In genomic region chr7:80832996-80833650, GRCm38 (mm10) we compare ENCODE assay signal across 8 mouse cellular contexts. TPM values are rescaled to one million over a fixed set of nuclear protein-coding genes. Genes with fewer than 3 reads are reported as not detected.
A peak's percentile ranks its signal among the peaks of the same experiment; 100 is the strongest.
DNase-seq lines count a peak whose midpoint lies in the region; ATAC-seq and TF ChIP-seq lines count a peak whose summit lies in the region.
"Not testable (repeated sequence)": the region's sequence is repeated elsewhere in the genome, so short reads cannot be mapped to it uniquely, and the experiment has no call there.

No protein-coding gene starts in this region.

- 15% methylated on average over 14 of the region's 14 CpGs for WGBS in embryonic facial prominence, embryonic 10.5 days
- WGBS in heart, embryonic 10.5 days: 11% methylated on average over 14 of the region's 14 CpGs
- 11% methylated on average over 14 of the region's 14 CpGs for WGBS in intestine, embryonic 15.5 days
- 11% methylated on average over 13 of the region's 14 CpGs for WGBS in limb, embryonic 14.5 days

- H3K9me3 ChIP-seq in embryonic facial prominence, embryonic 10.5 days; heart, embryonic 10.5 days; intestine, embryonic 15.5 days; limb, embryonic 14.5 days (ENCODE audit: control insufficient read depth, low read length): not testable (repeated sequence)

- ATAC-seq in intestine, embryonic 15.5 days: peak; percentile 87
- ATAC-seq in limb, embryonic 14.5 days (ENCODE audit: low FRiP score, low read depth): 0 out of 2 replicates have a peak, but pooled peaks have one; percentile 30
- ATAC-seq in megakaryocyte progenitor cell, adult 5-6 weeks (replicated peaks; ENCODE audit: poor library complexity): peak; percentile 87

- H3K4me2 ChIP-seq in intestine, embryonic 15.5 days (replicated peaks): peak overlapping the region; percentile 28; the same call in 1 of the 2 replicates
- not testable (repeated sequence) for H3K4me2 ChIP-seq in limb, embryonic 14.5 days (replicated peaks; ENCODE audit: low read depth, low read length, severe bottlenecking)

- peak; percentile 67 for DNase-seq in T-cell, adult 2 months (ENCODE audit: low spot score)
- peak; percentile 82 for DNase-seq in embryonic facial prominence, embryonic 10.5 days (ENCODE audit: low spot score)
- peak; percentile 86 for DNase-seq in heart, embryonic 10.5 days (ENCODE audit: low spot score)
- DNase-seq in limb, embryonic 14.5 days (ENCODE audit: low spot score): peak; percentile 44
- DNase-seq in retina, postnatal 7 days (ENCODE audit: low read depth, low spot score): peak; percentile 58
- peak; percentile 35 for DNase-seq in urinary bladder, postnatal 14 days (ENCODE audit: low spot score)

- TF ChIP-seq POLR2A in limb, embryonic 14.5 days (IDR thresholded peaks at IDR 0.05; ENCODE audit: borderline replicate concordance, extremely low read depth, insufficient read depth, insufficient read length): not testable (repeated sequence)

- not testable (repeated sequence) for H3K36me3 ChIP-seq in embryonic facial prominence, embryonic 10.5 days (replicated peaks); heart, embryonic 10.5 days; intestine, embryonic 15.5 days; limb, embryonic 14.5 days (ENCODE audit: control insufficient read depth, insufficient read depth, low read length)

- peaks cover 19% of the 10 kb centered on the region for H3K4me1 ChIP-seq in embryonic facial prominence, embryonic 10.5 days
- H3K4me1 ChIP-seq in heart, embryonic 10.5 days: peaks cover 12% of the 10 kb centered on the region; the same call in 1 of the 2 replicates
- H3K4me1 ChIP-seq in intestine, embryonic 15.5 days (replicated peaks); limb, embryonic 14.5 days (ENCODE audit: control insufficient read depth, insufficient read depth, low read length): not testable (repeated sequence)

- not testable (repeated sequence) for H3K9ac ChIP-seq in intestine, embryonic 15.5 days; limb, embryonic 14.5 days (ENCODE audit: low read depth, low read length, severe bottlenecking)

- H3K4me3 ChIP-seq in embryonic facial prominence, embryonic 10.5 days; heart, embryonic 10.5 days; intestine, embryonic 15.5 days (replicated peaks); limb, embryonic 14.5 days (replicated peaks; ENCODE audit: low read length): not testable (repeated sequence)

- not testable (repeated sequence) for H3K27me3 ChIP-seq in embryonic facial prominence, embryonic 10.5 days (replicated peaks; ENCODE audit: low read depth, poor library complexity, severe bottlenecking); heart, embryonic 10.5 days (ENCODE audit: insufficient read depth, poor library complexity, severe bottlenecking); intestine, embryonic 15.5 days (replicated peaks); limb, embryonic 14.5 days (ENCODE audit: control insufficient read depth, insufficient read depth, low read length)

- H3K27ac ChIP-seq in embryonic facial prominence, embryonic 10.5 days (replicated peaks); heart, embryonic 10.5 days; intestine, embryonic 15.5 days; limb, embryonic 14.5 days (replicated peaks; ENCODE audit: low read depth, low read length): not testable (repeated sequence)

RNA-seq across cellular contexts. Expression of gene Iqgap1, which starts 7.3 kb away (rescaled TPM):
- 29.2 and 29.3 TPM in 2 replicates for polyA plus RNA-seq in embryonic facial prominence, embryonic 10.5 days (2016; fragmentation: Nextera tagmentation; extraction: Ambion mirVana)
- polyA plus RNA-seq in heart, embryonic 10.5 days (2016; fragmentation: Nextera tagmentation; extraction: Ambion mirVana): 37.7 and 39.5 TPM in 2 replicates
- polyA plus RNA-seq in intestine, embryonic 15.5 days (2015; fragmentation: Nextera tagmentation; extraction: Ambion mirVana): 72.9 and 76.2 TPM in 2 replicates
- 43.9 and 48.4 TPM in 2 replicates for polyA plus RNA-seq in limb, embryonic 14.5 days (2012; rRNA removed)
- 88.5 and 93.2 TPM in 2 replicates for polyA plus RNA-seq in limb, embryonic 14.5 days (2014; fragmentation: Nextera tagmentation; extraction: Ambion mirVana)
- 90.5 and 94.3 TPM in 2 replicates for total RNA-seq in megakaryocyte progenitor cell, adult 5-6 weeks (2015)
- 81.0 and 113 TPM in 2 replicates for total RNA-seq in megakaryocyte progenitor cell, adult 5-6 weeks (2017)

RNA-seq across cellular contexts. Expression of gene Zscan2, which starts 27.6 kb away (rescaled TPM):
- polyA plus RNA-seq in embryonic facial prominence, embryonic 10.5 days (2016; fragmentation: Nextera tagmentation; extraction: Ambion mirVana): 3.0 and 3.5 TPM in 2 replicates
- 2.3 and 2.5 TPM in 2 replicates for polyA plus RNA-seq in heart, embryonic 10.5 days (2016; fragmentation: Nextera tagmentation; extraction: Ambion mirVana)
- 1.1 and 1.6 TPM in 2 replicates for polyA plus RNA-seq in intestine, embryonic 15.5 days (2015; fragmentation: Nextera tagmentation; extraction: Ambion mirVana)
- 17.3 and 19.8 TPM in 2 replicates for polyA plus RNA-seq in limb, embryonic 14.5 days (2012; rRNA removed)
- 2.7 and 2.8 TPM in 2 replicates for polyA plus RNA-seq in limb, embryonic 14.5 days (2014; fragmentation: Nextera tagmentation; extraction: Ambion mirVana)
- total RNA-seq in megakaryocyte progenitor cell, adult 5-6 weeks (2015): 3.5 and 3.7 TPM in 2 replicates
- total RNA-seq in megakaryocyte progenitor cell, adult 5-6 weeks (2017): 6.7 and 10.0 TPM in 2 replicates

Comparison
In these comparisons a context has a peak if more than half of its experiments do, and no peak if none do; other contexts are left out.
1. DNase-seq: peak in every context shown above with its lines; median percentile 86 in heart, embryonic 10.5 days; 82 in embryonic facial prominence, embryonic 10.5 days; 67 in T-cell, adult 2 months; 58 in retina, postnatal 7 days; 44 in limb, embryonic 14.5 days; 35 in urinary bladder, postnatal 14 days.
2. ATAC-seq: peak in every context shown above with its lines; median percentile 87 in intestine, embryonic 15.5 days; 87 in megakaryocyte progenitor cell, adult 5-6 weeks; 30 in limb, embryonic 14.5 days.